Comparison of ENCODE assay signal across 13 mouse cellular contexts in genomic region chr7:129791450-129791820, GRCm38 (mm10).
DNase-seq lines count a peak whose midpoint lies in the region; ATAC-seq lines count a peak whose summit lies in the region.
"Had no signal": no experiment of that assay in that cellular context is flagged by ENCODE, and none has a peak within 500 bp of the region (broad histone marks: within the 10 kb centered on the region; RNA-seq: fewer than 3 reads in every experiment).

No protein-coding gene starts in this region.

- no peak for DNase-seq in embryonic facial prominence, embryonic 10.5 days (ENCODE audit: low spot score)
- DNase-seq in layer of hippocampus, postnatal 14 days (ENCODE audit: low spot score in 2 of 2), result peak; percentile 23 to 65
- DNase-seq in layer of hippocampus, adult 9-10 months (ENCODE audit: low spot score), result no peak
- DNase-seq in brain, adult 2 months (ENCODE audit: low read depth, low spot score), result peak; percentile 59
- DNase-seq in lung, postnatal 36 days, result peak; percentile 57
- no peak for DNase-seq in adrenal gland, postnatal 14 days
- DNase-seq: B cell, adult 2 months had no signal

- H3K9me3 ChIP-seq in embryonic facial prominence, embryonic 15.5 days (replicated peaks), result no peaks in the 10 kb centered on the region
- H3K9me3 ChIP-seq in embryonic facial prominence, embryonic 10.5 days, result no peaks in the 10 kb centered on the region
- H3K9me3 ChIP-seq: limb, embryonic 13.5 days had no signal

- no peak overlapping the region for H3K4me3 ChIP-seq in embryonic facial prominence, embryonic 15.5 days (replicated peaks)
- no peak overlapping the region for H3K4me3 ChIP-seq in embryonic facial prominence, embryonic 10.5 days
- H3K4me3 ChIP-seq: limb, embryonic 13.5 days; megakaryocyte, embryonic 14.5 days; myocyte had no signal

- H3K4me1 ChIP-seq in embryonic facial prominence, embryonic 15.5 days, result peaks cover 13% of the 10 kb centered on the region
- H3K4me1 ChIP-seq in embryonic facial prominence, embryonic 10.5 days, result peaks cover 18% of the 10 kb centered on the region
- H3K4me1 ChIP-seq: megakaryocyte, embryonic 14.5 days had no signal

- WGBS in embryonic facial prominence, embryonic 15.5 days, result 67% methylated on average over 6 of the region's 6 CpGs
- WGBS in embryonic facial prominence, embryonic 10.5 days, result 93% methylated on average over 6 of the region's 6 CpGs

- no peak overlapping the region for H3K4me2 ChIP-seq in embryonic facial prominence, embryonic 15.5 days (replicated peaks)
- H3K4me2 ChIP-seq: limb, embryonic 13.5 days had no signal

- no peaks in the 10 kb centered on the region for H3K27me3 ChIP-seq in embryonic facial prominence, embryonic 15.5 days
- H3K27me3 ChIP-seq in embryonic facial prominence, embryonic 10.5 days (replicated peaks; ENCODE audit: low read depth, poor library complexity, severe bottlenecking), result peaks cover 11% of the 10 kb centered on the region
- H3K27me3 ChIP-seq: limb, embryonic 13.5 days; megakaryocyte, embryonic 14.5 days had no signal

- H3K9ac ChIP-seq in embryonic facial prominence, embryonic 15.5 days, result no peak overlapping the region
- H3K9ac ChIP-seq: limb, embryonic 13.5 days had no signal

- no peak for ATAC-seq in embryonic facial prominence, embryonic 15.5 days (ENCODE audit: insufficient number of reproducible peaks, low FRiP score, low TSS enrichment, low read depth)
- no peak for ATAC-seq in frontal cortex, adult (ENCODE audit: low TSS enrichment)
- ATAC-seq: intestine, postnatal 0 days had no signal

- H3K36me3 ChIP-seq in embryonic facial prominence, embryonic 15.5 days, result no peaks in the 10 kb centered on the region
- no peaks in the 10 kb centered on the region for H3K36me3 ChIP-seq in embryonic facial prominence, embryonic 10.5 days (replicated peaks)
- H3K36me3 ChIP-seq: limb, embryonic 13.5 days had no signal

- H3K27ac ChIP-seq in embryonic facial prominence, embryonic 15.5 days (replicated peaks), result 0 out of 2 replicates have a peak overlapping the region, but pooled peaks have one; percentile 17
- H3K27ac ChIP-seq in embryonic facial prominence, embryonic 10.5 days (replicated peaks), result no peak overlapping the region
- H3K27ac ChIP-seq: limb, embryonic 13.5 days had no signal

Comparison
In these comparisons a context has a peak if more than half of its experiments do, and no peak if none do; other contexts are left out.
1. DNase-seq: peak in layer of hippocampus, postnatal 14 days (2 of 2), brain, adult 2 months (single experiment) and lung, postnatal 36 days (single experiment); none in embryonic facial prominence, embryonic 10.5 days (single experiment), layer of hippocampus, adult 9-10 months (single experiment) and adrenal gland, postnatal 14 days (single experiment).